Mouse (Mus musculus) heart, adult 8-10 months (tissue): ENCODE measurements around the gene Slc16a12. TPM values are rescaled to one million over a fixed set of nuclear protein-coding genes. Genes with fewer than 3 reads are reported as not detected.

Source experiments
- DNase-seq: peaks from one replicate; pipeline ENCODE4 v3.0.0; 2022; ENCODE audit warnings: low spot score
- total RNA-seq, 4 experiments: library from RNA; stranded (reverse); gene quantifications; 2 replicates each; pipeline ENCODE4 v1.2.4; 2022

Slc16a12 gene
- total RNA-seq, 4 experiments from 2014 or later: 1.2 to 3.3 (median 2.1) TPM

DNA sequence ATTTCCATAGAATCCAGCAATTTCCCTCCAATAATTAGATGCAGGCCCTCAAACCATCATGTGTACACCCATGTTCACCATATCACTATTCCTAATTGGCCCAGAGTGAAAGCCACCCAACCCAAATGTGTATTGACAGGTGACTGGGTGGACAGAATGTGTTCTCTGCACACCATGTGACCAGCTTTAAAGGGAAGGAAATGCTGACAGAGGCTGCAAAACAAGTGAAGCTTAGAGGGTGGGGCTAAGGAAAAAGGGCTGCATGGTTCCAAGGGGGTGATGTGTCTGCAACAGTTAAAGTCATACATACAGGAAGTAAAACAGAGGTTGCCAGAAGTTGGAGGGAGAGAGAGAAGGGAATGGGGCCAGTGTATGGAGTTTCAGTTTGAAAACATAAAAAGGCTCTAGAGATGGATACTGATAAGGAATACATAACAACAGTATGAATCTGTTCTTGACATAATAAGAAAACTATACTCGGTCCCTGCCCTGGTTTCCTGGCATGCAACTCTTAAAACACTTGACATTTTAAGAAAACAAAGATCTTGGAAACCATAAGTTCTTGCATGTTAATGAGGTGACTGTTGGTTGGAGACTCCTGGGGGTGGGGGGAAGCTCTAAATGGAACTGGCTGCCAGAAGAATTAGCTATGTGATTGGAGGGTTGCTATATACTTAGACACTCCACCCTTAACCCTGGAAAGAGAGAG is 20.7 kb downstream of the Slc16a12 start:
- DNase-seq: no peak

DNA sequence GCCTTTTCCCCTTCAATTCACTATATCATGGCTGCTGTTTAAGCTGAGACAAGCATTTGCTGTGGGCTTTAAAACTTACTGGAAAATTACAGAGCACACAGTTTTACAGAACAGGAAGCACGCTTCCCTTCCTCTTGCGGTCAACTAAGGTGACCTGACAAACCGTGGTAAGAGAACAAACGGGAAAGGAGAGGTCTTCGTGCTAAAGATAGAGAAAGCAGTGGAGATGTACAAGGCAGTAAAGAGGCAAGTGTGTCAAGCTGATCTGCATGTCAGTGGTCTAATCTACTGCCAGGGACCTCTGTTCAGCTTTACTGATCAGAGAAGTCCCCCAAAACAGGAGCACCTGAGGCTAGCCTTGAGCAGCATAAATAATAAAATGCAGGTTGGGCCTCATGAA is 21.7 kb downstream of the Slc16a12 start:
- peak; percentile 45 for DNase-seq

DNA sequence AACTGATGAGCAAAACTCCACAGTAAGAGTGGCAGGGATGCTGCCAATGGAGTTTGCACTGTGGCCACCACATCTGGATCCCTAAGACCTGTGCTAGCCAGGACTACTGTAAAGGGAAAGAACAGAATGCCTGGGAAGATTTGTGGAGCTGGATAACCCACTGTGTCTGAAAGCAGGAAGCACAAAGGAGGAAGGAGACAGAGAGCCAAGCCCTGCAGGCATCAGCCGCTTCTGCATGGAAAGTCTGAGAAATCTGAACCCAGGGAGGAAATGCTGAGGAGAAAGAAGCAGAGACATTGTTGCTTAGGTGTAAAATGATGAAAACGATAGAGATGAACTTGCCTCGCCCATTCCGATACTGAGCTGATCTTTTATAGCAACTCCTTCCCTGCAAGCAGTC is 22.5 kb downstream of the Slc16a12 start:
- no peak for DNase-seq

DNA sequence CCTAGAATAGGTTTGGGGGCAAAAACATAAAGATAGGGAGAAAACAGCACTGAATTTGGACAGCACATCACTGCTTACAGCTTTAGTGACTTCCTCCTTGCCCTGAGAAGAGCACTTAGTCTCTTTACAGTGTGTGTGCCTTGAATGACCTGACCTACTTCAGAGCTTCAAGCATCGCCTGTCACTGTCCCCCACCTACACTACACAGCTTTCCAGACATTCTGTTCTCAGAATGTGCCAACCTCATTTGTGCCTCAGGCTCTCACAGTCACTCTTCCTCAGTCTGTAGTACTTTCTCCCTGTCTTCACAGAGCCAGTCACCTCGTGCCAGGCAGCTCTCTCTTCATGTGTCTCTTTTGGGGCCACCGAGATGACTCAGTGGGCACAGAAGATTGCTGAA is 24.5 kb downstream of the Slc16a12 start:
- DNase-seq: no peak

DNA sequence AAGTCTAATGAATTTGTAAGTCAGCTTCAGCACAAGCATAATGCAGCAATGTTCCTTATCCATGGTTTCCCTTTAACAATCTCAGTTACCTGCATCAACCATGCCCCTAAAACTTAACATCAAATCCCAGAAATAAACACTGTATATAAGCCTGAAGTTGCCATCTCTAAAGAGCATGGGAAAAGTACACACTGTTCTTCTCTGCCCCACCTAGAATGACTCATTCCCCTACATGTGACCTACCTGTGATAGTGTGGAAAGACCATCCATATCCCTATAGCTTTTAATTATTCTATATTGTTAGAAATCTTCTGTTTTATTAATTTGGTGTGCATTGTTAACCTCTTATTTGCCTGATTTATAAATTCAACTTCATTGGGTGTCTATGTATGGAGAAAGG is 27.0 kb downstream of the Slc16a12 start:
- DNase-seq: no peak

DNA sequence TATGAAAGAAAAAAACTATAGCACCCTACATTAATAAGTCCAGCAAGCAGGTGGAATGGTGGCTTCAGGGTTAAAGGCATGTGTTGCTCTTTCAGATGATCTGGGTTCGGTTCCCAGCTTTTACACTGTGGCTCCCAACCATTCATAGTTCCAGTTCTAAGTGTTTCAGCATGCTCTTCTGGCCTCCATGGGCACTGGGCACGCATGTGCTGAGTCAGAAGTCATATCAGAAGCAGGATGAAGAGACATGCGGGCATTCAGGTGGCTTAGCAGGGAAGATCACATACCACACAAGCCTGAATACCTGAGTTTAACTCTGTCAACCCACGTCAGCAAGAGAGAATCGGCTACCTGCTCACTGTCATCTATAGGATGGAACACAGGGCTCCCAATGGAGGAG is 28.1 kb downstream of the Slc16a12 start:
- no peak for DNase-seq

DNA sequence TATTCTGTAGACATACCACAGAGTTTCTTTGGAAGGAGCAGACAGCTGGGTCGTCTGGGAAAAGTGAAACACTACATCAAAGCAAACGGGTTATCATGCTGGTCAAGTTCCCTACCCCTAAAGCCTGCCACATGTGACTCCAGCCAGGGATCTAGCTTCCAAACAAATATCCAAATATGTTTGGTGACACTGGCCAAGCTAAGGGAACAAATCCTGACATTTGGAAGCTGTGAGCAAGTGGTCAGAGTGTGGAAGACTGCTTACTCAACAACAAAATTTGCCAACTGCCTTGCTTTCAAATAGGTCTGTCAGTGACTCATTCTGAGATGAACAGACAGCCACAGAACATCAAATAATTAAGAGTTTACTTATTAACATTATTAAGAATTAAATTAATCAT is 28.6 kb downstream of the Slc16a12 start:
- no peak for DNase-seq

DNA sequence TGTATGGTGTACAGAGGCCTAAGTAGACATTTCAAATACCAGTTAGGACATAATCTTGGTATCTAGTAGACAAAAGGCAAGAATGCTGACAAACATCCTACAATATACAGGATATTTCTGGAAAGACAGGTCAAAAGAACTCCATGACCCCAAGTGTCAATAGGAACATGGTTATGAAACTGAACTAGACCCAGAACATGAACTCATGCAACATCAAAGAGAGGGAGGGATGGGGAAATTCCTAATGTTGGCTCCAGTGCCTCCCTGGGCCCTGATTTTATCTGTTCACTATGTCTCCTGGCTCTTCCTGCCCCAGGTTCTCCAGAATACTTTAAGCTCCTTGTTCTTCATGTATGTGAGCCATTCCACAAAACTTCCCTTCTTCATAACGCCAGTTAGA is 31.2 kb downstream of the Slc16a12 start:
- DNase-seq: no peak

DNA sequence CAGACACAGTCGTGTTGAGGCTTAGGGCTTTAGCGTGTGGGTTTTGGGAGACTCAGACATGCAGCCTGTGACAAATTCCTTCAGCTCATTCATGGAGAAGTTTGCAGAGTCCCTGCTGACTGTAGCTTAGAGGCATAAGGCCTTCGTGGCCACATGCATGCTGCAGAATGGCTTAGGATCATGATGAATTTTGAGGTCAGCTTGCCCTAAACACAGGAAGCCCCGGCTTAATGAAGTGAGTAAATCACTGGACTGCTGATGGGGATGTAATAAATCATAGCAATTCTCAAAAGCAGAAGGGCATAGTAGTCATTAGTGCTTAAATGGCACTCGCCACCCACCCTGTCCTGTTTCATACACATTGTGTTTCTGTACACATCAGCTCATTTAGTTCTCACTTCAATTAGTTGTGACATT is 32.8 kb downstream of the Slc16a12 start:
- no peak for DNase-seq

DNA sequence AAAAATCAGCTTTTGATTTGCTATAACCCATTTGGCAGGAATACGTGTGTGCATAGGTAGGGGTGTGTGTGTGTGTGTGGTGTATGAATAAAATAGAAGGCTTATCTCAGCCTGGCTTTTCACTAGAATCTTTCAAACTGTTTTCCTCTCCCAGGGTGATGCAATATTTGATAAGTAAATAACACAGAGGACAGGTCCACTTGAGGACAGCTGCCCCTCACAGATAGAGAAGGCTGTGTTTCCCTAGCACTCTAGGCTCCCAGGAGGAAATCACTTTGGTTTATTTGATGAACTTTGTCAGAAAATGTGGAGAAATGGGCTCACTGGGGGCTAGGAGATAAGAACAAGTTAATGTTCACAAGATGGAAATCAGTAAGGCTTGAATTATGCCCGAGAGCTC is 35.0 kb downstream of the Slc16a12 start:
- no peak for DNase-seq

DNA sequence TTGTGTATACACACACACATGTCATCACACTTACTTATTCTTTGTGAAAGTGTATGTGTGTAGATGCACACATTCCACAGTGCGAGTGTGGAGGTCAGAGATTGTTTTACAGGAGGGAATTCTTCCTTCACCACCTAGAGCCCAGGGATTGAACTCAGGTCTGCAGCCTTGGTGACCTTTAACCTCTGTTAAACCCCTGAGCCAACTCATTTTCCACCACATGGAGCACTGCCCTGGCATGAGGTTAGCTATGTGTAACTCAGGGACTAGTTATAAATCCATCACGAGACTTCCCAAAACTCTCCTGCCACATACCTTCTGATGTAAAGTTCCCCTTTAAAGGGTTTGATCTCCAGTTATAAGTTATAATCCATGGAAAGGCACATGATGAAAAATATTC is 38.9 kb downstream of the Slc16a12 start:
- no peak for DNase-seq

DNA sequence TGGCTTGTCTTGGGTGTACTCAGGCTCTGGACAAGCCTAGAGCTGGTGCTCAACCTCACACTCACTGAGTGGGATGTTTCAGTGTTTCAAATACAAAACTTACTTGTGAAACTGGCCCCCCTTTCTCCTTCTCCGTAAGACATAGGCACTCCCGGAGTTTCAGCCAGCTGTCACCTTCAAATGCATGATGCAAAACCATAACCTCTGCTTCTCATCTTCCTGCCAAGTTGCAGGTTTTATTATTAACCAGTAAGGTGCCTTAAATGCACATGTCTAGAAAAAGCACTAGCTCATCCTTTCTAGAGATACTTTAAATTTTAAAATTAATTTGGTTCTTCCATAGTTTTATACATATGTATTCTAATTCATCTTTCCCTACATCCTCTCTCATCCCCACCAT is 39.5 kb downstream of the Slc16a12 start:
- no peak for DNase-seq

DNA sequence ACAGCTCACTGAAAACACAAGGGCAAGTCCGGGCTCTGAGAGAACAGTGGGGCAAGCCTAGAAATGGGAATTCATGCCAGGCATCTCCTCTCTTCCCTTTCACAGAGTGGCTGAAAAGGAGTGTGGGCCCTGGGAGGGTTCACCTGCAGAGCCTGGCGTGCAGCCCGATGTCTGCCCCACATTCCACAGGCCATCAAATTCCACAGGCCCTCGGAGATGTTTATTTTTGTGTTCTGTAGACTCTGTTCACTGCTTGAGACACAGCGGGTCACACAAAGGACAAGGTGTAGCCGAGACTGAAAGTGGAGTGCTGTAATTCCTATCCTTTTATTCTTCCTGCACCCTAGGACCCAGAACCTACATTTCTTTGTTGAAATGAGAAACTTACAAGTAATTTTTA is 40.8 kb downstream of the Slc16a12 start:
- DNase-seq: no peak

DNA sequence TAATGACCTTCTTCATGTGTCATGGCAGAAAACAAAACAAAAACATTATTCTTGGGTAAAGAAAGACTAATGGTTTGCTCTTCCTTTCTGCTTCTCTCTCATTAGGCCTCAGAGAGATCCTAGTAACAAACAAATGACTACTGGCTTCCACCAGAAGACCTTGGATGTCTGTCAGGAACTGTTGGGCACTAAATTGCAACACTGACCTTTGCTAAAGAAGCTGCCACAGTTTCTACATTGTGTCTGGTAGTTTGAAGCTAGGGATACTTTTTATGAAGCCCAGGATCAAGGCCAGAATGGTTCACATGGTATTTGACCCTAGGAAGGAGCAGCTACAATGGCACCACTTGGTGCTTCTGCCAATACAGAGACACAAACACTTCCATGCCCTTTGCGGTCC is 41.9 kb downstream of the Slc16a12 start:
- DNase-seq: no peak

DNA sequence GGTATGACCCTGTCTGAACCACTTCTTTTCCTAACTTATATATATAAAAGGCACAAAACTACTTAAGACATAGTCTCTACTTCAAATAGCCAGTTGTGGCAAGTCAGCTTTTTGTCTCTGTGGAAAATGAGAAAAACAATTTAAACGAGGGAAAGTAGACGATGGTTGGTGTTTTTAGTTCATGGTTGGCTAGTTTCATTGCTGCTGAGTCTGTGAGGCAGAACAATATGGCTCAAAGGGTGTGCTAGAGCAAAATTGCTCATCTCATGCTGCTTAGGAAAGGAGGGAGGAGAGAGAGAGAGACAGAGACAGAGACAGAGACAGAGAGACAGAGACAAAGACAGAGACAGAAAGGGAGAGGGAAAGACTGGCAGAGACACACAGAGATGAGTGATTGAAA is 47.8 kb downstream of the Slc16a12 start:
- DNase-seq: no peak

DNA sequence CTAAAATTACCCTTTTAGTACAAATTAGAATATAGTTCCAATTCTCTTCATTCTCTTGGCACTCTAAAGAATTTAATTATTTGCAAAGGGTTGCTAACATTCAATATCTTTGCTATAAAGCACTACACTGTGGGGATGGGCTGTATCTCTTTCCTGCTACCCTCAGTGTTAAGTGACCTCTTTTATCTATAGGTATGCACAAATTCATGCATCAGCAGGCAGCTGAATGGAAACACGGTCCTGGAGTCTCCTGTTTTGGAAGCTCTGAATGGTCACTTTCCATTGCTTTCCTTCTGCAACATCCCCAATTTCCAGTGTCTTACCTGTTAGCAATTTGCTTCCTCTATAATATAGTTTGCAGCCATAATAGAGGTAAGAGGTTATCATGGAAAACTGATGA is 48.2 kb downstream of the Slc16a12 start:
- no peak for DNase-seq

DNA sequence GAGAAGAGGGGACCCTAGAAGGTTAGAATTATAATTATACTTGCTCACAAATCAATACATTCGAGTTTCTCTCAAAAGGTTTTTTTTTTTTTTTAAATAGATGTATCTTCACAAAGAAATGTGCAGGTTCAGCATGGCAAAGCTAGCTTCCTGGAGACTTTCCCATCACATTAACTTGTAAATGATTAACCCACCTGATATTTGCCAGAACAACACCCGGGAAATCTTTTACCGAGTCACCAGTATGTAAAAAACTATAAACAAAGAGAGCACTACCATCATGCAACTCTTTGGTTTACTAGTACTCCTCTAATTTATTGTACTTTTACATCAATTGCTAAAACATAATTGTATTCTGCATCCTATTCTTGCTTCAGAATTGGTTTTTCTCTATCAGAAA is 48.7 kb downstream of the Slc16a12 start:
- DNase-seq: no peak

DNA sequence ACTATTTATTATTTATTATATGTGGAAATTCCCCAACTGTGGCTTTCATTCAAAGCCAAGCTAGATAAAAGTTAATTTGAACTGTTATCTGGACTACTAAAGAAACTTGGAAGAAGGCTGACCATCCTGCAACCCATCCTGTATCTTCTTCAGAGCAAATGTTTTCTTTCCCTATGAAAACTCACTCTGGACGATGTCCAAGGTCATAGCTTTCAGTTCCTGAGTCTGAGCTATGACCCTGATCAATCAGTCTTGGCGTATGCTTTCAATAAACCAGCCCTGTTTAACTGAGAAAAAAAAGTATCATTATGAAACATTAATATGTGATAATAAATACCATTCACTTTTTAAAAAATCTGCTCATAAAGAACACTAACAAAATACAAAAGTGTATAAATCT is 49.6 kb downstream of the Slc16a12 start:
- no peak for DNase-seq

DNA sequence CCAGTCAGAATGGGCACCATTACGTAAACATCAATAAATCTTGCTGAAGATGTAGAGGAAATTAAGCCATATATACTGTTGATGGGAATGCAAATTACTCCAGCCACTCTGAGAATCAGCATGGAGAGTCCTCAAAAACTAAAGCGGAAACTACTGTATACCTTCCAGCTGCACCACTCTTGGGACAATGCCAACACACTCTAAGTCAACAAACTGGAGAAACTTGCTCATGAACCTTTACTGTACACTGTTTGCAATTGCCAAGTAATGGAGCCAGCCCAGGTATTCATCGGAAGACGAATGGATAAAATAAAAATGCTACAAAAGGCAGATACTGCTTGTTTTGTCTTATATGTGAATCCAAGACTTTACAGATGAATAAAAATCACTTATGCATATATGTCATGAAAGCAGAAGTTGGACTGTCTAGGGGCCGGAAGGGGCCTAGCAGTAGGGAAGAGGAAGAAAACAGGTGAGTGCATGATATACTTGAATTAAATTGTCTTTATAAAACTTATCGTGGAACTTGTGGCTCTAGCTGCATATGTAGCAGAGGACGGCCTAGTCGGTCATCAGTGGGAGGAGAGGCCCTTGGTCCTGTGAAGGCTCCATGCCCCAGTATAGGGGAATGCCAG is 50.6 kb downstream of the Slc16a12 start:
- DNase-seq: no peak

DNA sequence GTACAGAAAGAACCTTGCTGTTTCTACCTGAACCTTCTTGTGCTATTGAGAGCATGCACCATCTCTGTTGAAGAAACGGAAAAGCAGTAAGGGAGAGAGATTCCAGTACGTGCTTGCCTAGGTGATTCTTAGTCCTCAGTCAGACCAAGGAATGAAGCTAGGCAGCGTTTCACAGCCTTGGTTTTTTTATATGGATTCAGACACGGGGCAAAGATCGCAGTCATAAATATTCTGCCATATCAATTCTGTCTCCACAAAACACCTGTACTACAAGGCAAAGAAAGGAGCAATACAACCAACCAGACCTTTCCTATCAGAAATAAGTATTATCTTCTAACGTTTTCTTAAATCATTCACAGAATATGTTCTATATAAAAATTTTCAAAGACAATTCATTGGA is 55.7 kb downstream of the Slc16a12 start:
- no peak for DNase-seq

DNA sequence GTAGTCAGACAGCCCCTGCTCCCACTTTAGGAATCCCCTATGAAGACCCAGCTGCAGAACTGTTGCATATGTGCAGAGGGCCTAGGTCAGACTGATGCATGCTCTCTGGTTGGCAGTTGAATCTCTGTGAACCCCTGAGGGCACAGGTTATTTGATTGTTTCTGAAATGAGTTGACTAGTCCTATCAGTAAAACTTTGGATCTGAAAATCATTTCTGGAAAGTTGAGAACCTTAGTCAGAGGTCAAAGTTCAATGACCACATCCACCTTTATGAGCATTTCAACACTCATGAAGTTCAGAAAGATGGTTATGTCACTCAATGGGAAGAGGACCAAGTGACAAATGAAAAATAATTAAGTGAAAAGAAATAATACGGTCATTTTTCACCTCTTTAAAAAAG is 61.6 kb downstream of the Slc16a12 start:
- DNase-seq: no peak

DNA sequence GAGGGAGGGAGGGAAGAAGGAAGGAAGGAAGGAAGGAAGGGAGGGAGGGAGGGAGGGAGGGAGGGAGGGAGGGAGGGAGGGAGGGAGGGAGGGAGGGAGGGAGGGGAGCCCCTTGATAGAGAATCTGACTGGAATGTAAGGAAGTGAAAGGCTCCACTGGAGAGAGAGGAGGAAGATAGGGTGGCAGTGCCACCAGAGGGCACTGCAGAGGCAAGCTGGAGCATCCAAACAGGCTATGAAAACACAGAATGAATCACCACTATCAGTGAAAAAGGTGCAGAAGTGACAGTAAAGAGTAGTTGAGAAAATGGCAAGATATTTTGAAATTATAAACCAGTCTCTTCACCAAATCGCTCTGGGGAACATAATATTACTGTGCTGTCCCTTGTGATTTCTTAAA is 62.2 kb downstream of the Slc16a12 start:
- DNase-seq: no peak

DNA sequence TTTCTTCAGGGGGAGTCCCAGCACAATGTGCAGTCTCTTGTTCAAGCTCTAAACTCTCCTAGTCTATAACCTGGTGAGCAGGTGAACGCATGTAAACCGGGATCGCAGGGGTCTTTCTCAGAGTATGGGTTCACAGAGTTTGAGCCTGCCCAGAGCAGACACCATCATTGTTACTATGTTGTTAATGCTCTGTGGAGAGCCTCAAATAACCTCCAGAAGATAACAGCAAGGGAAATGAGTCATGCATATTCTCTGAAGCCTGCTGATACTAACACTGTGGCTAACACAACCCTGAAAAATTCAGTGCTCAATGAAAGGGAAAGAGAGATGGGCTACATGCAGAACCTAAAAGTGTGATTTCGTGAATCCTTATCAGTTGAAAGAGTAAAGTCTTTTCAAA is 68.7 kb downstream of the Slc16a12 start:
- DNase-seq: peak; percentile 16

DNA sequence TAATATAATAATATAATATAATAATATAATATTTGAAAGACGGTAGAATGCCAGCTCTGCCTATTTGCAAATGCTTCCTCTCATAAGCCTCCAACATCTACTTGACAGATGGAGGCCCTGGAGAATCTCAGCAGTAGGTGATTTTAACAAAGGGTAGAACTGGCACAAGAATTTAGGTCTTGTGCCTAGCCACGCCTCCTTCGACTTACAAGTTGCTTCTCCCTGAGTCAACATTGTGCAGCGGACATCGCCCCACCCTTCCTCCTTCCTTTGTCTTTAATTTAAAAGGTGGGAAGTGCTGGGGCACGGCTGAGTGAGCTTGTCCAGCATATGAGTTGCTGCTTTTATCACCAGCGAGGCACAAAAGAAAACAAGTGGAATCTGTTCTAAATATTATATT is 73.6 kb downstream of the Slc16a12 start:
- DNase-seq: peak; percentile 61
